ENCODE assay signal across 9 mouse cellular contexts in genomic region chr1:51914095-51914494, GRCm38 (mm10). TPM values are rescaled to one million over a fixed set of nuclear protein-coding genes. Genes with fewer than 3 reads are reported as not detected.
DNase-seq lines count a peak whose midpoint lies in the region; ATAC-seq and TF ChIP-seq lines count a peak whose summit lies in the region.
"Had no signal": no experiment of that assay in that cellular context is flagged by ENCODE, and none has a peak within 500 bp of the region (broad histone marks: within the 10 kb centered on the region; RNA-seq: fewer than 3 reads in every experiment).

No protein-coding gene starts in this region.

- peak overlapping the region; percentile 90 for H3K4me2 ChIP-seq in kidney, postnatal 0 days (ENCODE audit: low read length)
- H3K4me2 ChIP-seq in forebrain, embryonic 12.5 days: peak overlapping the region; percentile 74
- peak overlapping the region; percentile 50; the same call in 1 of the 2 replicates for H3K4me2 ChIP-seq in limb, embryonic 11.5 days (ENCODE audit: low read depth, severe bottlenecking)
- H3K4me2 ChIP-seq in neural tube, embryonic 15.5 days: peak overlapping the region; percentile 76

- H3K9me3 ChIP-seq in kidney, postnatal 0 days (replicated peaks; ENCODE audit: low read length): no peaks in the 10 kb centered on the region
- H3K9me3 ChIP-seq in forebrain, embryonic 12.5 days: no peaks in the 10 kb centered on the region
- no peaks in the 10 kb centered on the region for H3K9me3 ChIP-seq in limb, embryonic 11.5 days (ENCODE audit: control insufficient read depth, low read length)
- H3K9me3 ChIP-seq in neural tube, embryonic 15.5 days (replicated peaks): no peaks in the 10 kb centered on the region

- H3K27ac ChIP-seq in kidney, postnatal 0 days: no peak overlapping the region
- H3K27ac ChIP-seq in forebrain, embryonic 12.5 days: no peak overlapping the region
- H3K27ac ChIP-seq in limb, embryonic 11.5 days (replicated peaks; ENCODE audit: low read depth, low read length): no peak overlapping the region
- H3K27ac ChIP-seq in neural tube, embryonic 15.5 days (replicated peaks): no peak overlapping the region
- no peak overlapping the region for H3K27ac ChIP-seq in cerebellum, adult 2 months (ENCODE audit: insufficient read depth, low read length)

- H3K36me3 ChIP-seq in kidney, postnatal 0 days (ENCODE audit: insufficient read depth, low read length): no peaks in the 10 kb centered on the region
- no peaks in the 10 kb centered on the region for H3K36me3 ChIP-seq in forebrain, embryonic 12.5 days (replicated peaks)
- H3K36me3 ChIP-seq in limb, embryonic 11.5 days (ENCODE audit: control insufficient read depth, insufficient read depth, low read length): no peaks in the 10 kb centered on the region
- no peaks in the 10 kb centered on the region for H3K36me3 ChIP-seq in neural tube, embryonic 15.5 days

- no peak for ATAC-seq in kidney, postnatal 0 days (replicated peaks; ENCODE audit: low FRiP score, low read depth)
- no peak for ATAC-seq in forebrain, embryonic 12.5 days (ENCODE audit: low FRiP score)
- no peak for ATAC-seq in limb, embryonic 11.5 days (ENCODE audit: insufficient number of reproducible peaks, low FRiP score, low TSS enrichment, low read depth)
- ATAC-seq in neural tube, embryonic 15.5 days (ENCODE audit: low FRiP score): no peak

- peak overlapping the region; percentile 87; the same call in 1 of the 2 replicates for H3K4me3 ChIP-seq in kidney, postnatal 0 days (replicated peaks; ENCODE audit: low read depth, low read length)
- peak overlapping the region; percentile 15; the same call in 1 of the 2 replicates for H3K4me3 ChIP-seq in forebrain, embryonic 12.5 days (replicated peaks)
- no peak overlapping the region for H3K4me3 ChIP-seq in limb, embryonic 11.5 days (ENCODE audit: low read depth, low read length)
- H3K4me3 ChIP-seq in neural tube, embryonic 15.5 days (replicated peaks): peak overlapping the region; percentile 70
- no peak overlapping the region for H3K4me3 ChIP-seq in cerebellum, adult 2 months (replicated peaks; ENCODE audit: insufficient read depth, low read depth, low read length)

- no peak for TF ChIP-seq CTCF in kidney, postnatal 0 days (IDR thresholded peaks at IDR 0.05; ENCODE audit: low read depth)
- no peak for TF ChIP-seq CTCF in cerebellum, adult 2 months (IDR thresholded peaks at IDR 0.05; ENCODE audit: borderline replicate concordance, insufficient read depth, low read depth, low read length)

- no peak for TF ChIP-seq POLR2A in cerebellum, adult 2 months (IDR thresholded peaks at IDR 0.05; ENCODE audit: borderline replicate concordance, insufficient read depth, low read length)

- DNase-seq in kidney, postnatal 0 days (ENCODE audit: low spot score): no peak
- no peak for DNase-seq in kidney, postnatal 10 days
- DNase-seq in limb, embryonic 11.5 days (ENCODE audit: low spot score): no peak
- DNase-seq in cerebellum, adult 9-11 months: no peak
- no peak for DNase-seq in cerebellum, adult 2 months
- no peak for DNase-seq in cerebellum, adult 18-20 months
- DNase-seq: layer of hippocampus, adult 9-11 months had no signal

- H3K27me3 ChIP-seq in kidney, postnatal 0 days (ENCODE audit: insufficient read depth, low read length): no peaks in the 10 kb centered on the region
- no peaks in the 10 kb centered on the region; the same call in 1 of the 2 replicates for H3K27me3 ChIP-seq in forebrain, embryonic 12.5 days
- no peaks in the 10 kb centered on the region for H3K27me3 ChIP-seq in limb, embryonic 11.5 days (ENCODE audit: control insufficient read depth, insufficient read depth, low read length)
- no peaks in the 10 kb centered on the region for H3K27me3 ChIP-seq in neural tube, embryonic 15.5 days (replicated peaks)
- no peaks in the 10 kb centered on the region for H3K27me3 ChIP-seq in cerebellum, adult 2 months (ENCODE audit: control insufficient read depth, insufficient read depth, low read length)

- H3K9ac ChIP-seq in kidney, postnatal 0 days (ENCODE audit: low read depth, low read length): no peak overlapping the region
- H3K9ac ChIP-seq in forebrain, embryonic 12.5 days: no peak overlapping the region
- H3K9ac ChIP-seq in limb, embryonic 11.5 days (ENCODE audit: low read length): no peak overlapping the region
- no peak overlapping the region for H3K9ac ChIP-seq in neural tube, embryonic 15.5 days (replicated peaks)

- WGBS in kidney, postnatal 0 days: 66% methylated on average over 3 of the region's 3 CpGs
- 76% methylated on average over 3 of the region's 3 CpGs for WGBS in forebrain, embryonic 12.5 days
- 89% methylated on average over 3 of the region's 3 CpGs for WGBS in limb, embryonic 11.5 days
- WGBS in neural tube, embryonic 15.5 days: 80% methylated on average over 3 of the region's 3 CpGs
- 90% methylated on average over 3 of the region's 3 CpGs for WGBS in cerebellum, adult 2 months

- H3K4me1 ChIP-seq in kidney, postnatal 0 days (replicated peaks; ENCODE audit: insufficient read depth, low read length): peaks cover 20% of the 10 kb centered on the region
- peaks cover 52% of the 10 kb centered on the region for H3K4me1 ChIP-seq in forebrain, embryonic 12.5 days
- peaks cover 7% of the 10 kb centered on the region; the same call in 1 of the 2 replicates for H3K4me1 ChIP-seq in limb, embryonic 11.5 days (ENCODE audit: control insufficient read depth, insufficient read depth, low read length)
- H3K4me1 ChIP-seq in neural tube, embryonic 15.5 days: peaks cover 40% of the 10 kb centered on the region
- no peaks in the 10 kb centered on the region for H3K4me1 ChIP-seq in cerebellum, adult 2 months (ENCODE audit: control insufficient read depth, insufficient read depth, low read length)

RNA-seq across cellular contexts. Expression of gene Myo1b, which starts 1.8 kb away (rescaled TPM):
- polyA plus RNA-seq in kidney, postnatal 0 days (2015; fragmentation: Nextera tagmentation; extraction: Ambion mirVana): 58.0 and 67.0 TPM in 2 replicates
- polyA plus RNA-seq in forebrain, embryonic 12.5 days (2016; fragmentation: Nextera tagmentation; extraction: Ambion mirVana): 114 and 117 TPM in 2 replicates
- 110 and 122 TPM in 2 replicates for polyA plus RNA-seq in limb, embryonic 11.5 days (2014; fragmentation: Nextera tagmentation; extraction: Ambion mirVana)
- 55.7 and 57.7 TPM in 2 replicates for polyA plus RNA-seq in neural tube, embryonic 15.5 days (2015; fragmentation: Nextera tagmentation; extraction: Ambion mirVana)
- polyA plus RNA-seq in cerebellum, adult 2 months (2012; rRNA removed): 8.6 and 10.2 TPM in 2 replicates

Comparison
In these comparisons a context has a peak if more than half of its experiments do, and no peak if none do; other contexts are left out.
1. H3K4me3 ChIP-seq: peak in kidney, postnatal 0 days (single experiment), forebrain, embryonic 12.5 days (single experiment) and neural tube, embryonic 15.5 days (single experiment); none in limb, embryonic 11.5 days (single experiment) and cerebellum, adult 2 months (single experiment).
2. Peak in every context shown above with its lines, with median percentiles within 50 percentile points of each other: H3K4me2 ChIP-seq.